Mouse (Mus musculus) liver, embryonic 14.5 days (tissue): ENCODE measurements around the gene Pard6b. TPM values are rescaled to one million over a fixed set of nuclear protein-coding genes. Genes with fewer than 3 reads are reported as not detected.

Experiments used
- ATAC-seq: fragments of 200-750 bp; cut with Nextera tagmentation; 2 replicates; pipeline ENCODE4 v1.8.0; 2017; ENCODE audit warnings: moderate number of reproducible peaks, mild to moderate bottlenecking, moderate library complexity; ENCODE audit not compliant: insufficient read depth
- DNase-seq, 3 experiments: peaks; one replicate each; pipeline ENCODE4 v3.0.0-alpha.2; 2012 to 2013; ENCODE audit warnings: low read depth in 3 of 3, low spot score in 3 of 3
- H3K27ac ChIP-seq: fragments of 300-500 bp; sonication (generic); 2 replicates; pipeline ENCODE4 v1.5.1; 2014; ENCODE audit warnings: moderate library complexity, mild to moderate bottlenecking, control low read depth, inconsistent platforms
- H3K27me3 ChIP-seq: fragments of 300-500 bp; sonication (generic); 2 replicates; pipeline ENCODE4 v1.6.1; 2014; ENCODE audit warnings: mild to moderate bottlenecking, low read length, moderate library complexity; ENCODE audit not compliant: control insufficient read depth, insufficient read depth
- H3K36me3 ChIP-seq: fragments of 300-500 bp; sonication (generic); replicated peaks from 2 replicates; pipeline ENCODE4 v1.6.1; 2014; ENCODE audit warnings: low read depth; ENCODE audit not compliant: control insufficient read depth, insufficient read depth
- H3K4me1 ChIP-seq, 2 experiments: fragments of 200-500 bp in 1 of 2; fragments of 300-500 bp in 1 of 2; sonication (generic) in 1 of 2; replicated peaks; 2 replicates each; pipeline ENCODE4 v1.6.1; 2012 to 2014; ENCODE audit warnings: antibody characterized with exemption in 1 of 2, inconsistent platforms in 1 of 2, low read length in 1 of 2; ENCODE audit not compliant: control insufficient read depth in 2 of 2, insufficient read depth in 2 of 2
- H3K4me2 ChIP-seq: fragments of 300-500 bp; sonication (generic); 2 replicates; pipeline ENCODE4 v1.6.1; 2014; ENCODE audit warnings: low read depth, mild to moderate bottlenecking, control low read depth, moderate library complexity
- H3K4me3 ChIP-seq, 2 experiments: fragments of 200-500 bp in 1 of 2; fragments of 300-500 bp in 1 of 2; sonication (generic) in 1 of 2; 2 replicates each; pipeline ENCODE4 v1.5.1; 2012 to 2014; ENCODE audit warnings: low read depth in 2 of 2, low read length in 2 of 2, mild to moderate bottlenecking in 2 of 2, control low read depth in 1 of 2, inconsistent platforms in 1 of 2, moderate library complexity in 1 of 2; ENCODE audit not compliant: insufficient read depth in 1 of 2
- H3K9ac ChIP-seq: fragments of 300-500 bp; sonication (generic); replicated peaks from 2 replicates; pipeline ENCODE4 v1.6.1; 2014; ENCODE audit warnings: mild to moderate bottlenecking, control low read depth, moderate library complexity
- H3K9me3 ChIP-seq: fragments of 300-500 bp; sonication (generic); 2 replicates; pipeline ENCODE4 v1.6.1; 2016; ENCODE audit warnings: low read length, mixed read lengths; ENCODE audit not compliant: control insufficient read depth
- CTCF ChIP-seq: IDR thresholded peaks from 2 replicates; pipeline ENCODE4 v1.5.1; 2016; ENCODE audit warnings: antibody characterized with exemption, low read depth, control low read depth
- EP300 ChIP-seq: IDR thresholded peaks from 2 replicates; pipeline ENCODE4 v1.6.1; 2016; ENCODE audit warnings: antibody characterized with exemption, low read depth
- WGBS: fragments of 180-500 bp; shearing (Covaris S2); extraction: QIAGEN DNeasy Blood & Tissue Kit; methylation state at CpG from one replicate; pipeline ENCODE4 v1.1.7; 2014; ENCODE audit not compliant: insufficient replicate concordance; 5-methylcytosine and 5-hydroxymethylcytosine counted together
- polyA plus RNA-seq, 2 experiments: library from polyadenylated mRNA; depleted of rRNA in 1 of 2; stranded (reverse) in 1 of 2; unstranded in 1 of 2; fragments of >200 nt; fragmentation: Nextera tagmentation in 1 of 2; extraction: Ambion mirVana in 1 of 2; gene quantifications; 2 replicates each; pipeline versions ENCODE4 v1.2.1 to v1.2.3; 2012 to 2014

Pard6b gene
- polyA plus RNA-seq, 2 experiments, result 1.8 to 2.2 TPM

DNA sequence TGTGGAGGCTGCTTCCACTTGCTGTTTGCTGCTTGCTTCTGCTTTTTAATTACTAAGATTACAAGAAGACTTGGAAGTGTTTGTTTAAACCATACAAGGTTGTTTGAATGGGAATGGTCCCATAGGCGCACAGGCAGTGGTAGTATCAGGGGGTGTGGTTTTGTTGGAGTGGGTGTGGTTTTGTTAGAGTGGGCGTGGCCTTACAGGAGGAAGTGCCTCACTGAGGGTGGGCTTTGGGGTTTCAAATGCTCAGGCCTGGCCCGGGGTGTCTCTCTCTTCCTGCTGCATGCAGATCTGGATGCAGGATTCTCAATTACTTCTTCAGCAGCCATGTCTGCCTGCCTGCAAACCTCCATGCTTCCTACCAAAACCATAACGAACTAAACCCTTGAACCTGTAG lies 40.1 kb downstream of the Pard6b start:
- no peak overlapping the region for H3K27ac ChIP-seq
- DNase-seq, result no peak
- 64% methylated on average over 4 of the region's 4 CpGs for WGBS
- H3K27me3 ChIP-seq, result no peaks in the 10 kb centered on the region
- H3K36me3 ChIP-seq, result no peaks in the 10 kb centered on the region
- TF ChIP-seq CTCF, result no peak
- no peak for TF ChIP-seq EP300
- no peak for ATAC-seq
- H3K4me2 ChIP-seq, result no peak overlapping the region
- H3K9ac ChIP-seq, result no peak overlapping the region
- no peak overlapping the region for H3K4me3 ChIP-seq
- H3K9me3 ChIP-seq, result no peaks in the 10 kb centered on the region
- 0 out of 4 replicates have a peak, but pooled peaks cover 2% of the 10 kb centered on the region in 2 experiments for H3K4me1 ChIP-seq

- H3K27ac ChIP-seq, result no peak overlapping the region
- WGBS, result 75% methylated on average over 6 of the region's 6 CpGs
- ATAC-seq, result no peak
- no peak overlapping the region for H3K4me3 ChIP-seq
- no peaks in the 10 kb centered on the region for H3K36me3 ChIP-seq
- no peak overlapping the region for H3K4me2 ChIP-seq
- H3K9me3 ChIP-seq, result no peaks in the 10 kb centered on the region
- no peaks in the 10 kb centered on the region for H3K27me3 ChIP-seq
- no peak overlapping the region for H3K9ac ChIP-seq
- no peak for TF ChIP-seq CTCF
- TF ChIP-seq EP300, result no peak
- no peak for DNase-seq
- no peaks in the 10 kb centered on the region for H3K4me1 ChIP-seq
Observed at GRCm38 (mm10) chr2:168123652-168124051, 42.8 kb downstream of the Pard6b start.

GRCm38 (mm10) chr2:168125288-168126089 lies 44.7 kb downstream of the Pard6b start:
- no peaks in the 10 kb centered on the region for H3K4me1 ChIP-seq
- TF ChIP-seq EP300, result no peak
- no peak for TF ChIP-seq CTCF
- 41% methylated on average over 11 of the region's 11 CpGs for WGBS
- no peak overlapping the region for H3K4me2 ChIP-seq
- H3K4me3 ChIP-seq, result no peak overlapping the region
- H3K9ac ChIP-seq, result no peak overlapping the region
- no peaks in the 10 kb centered on the region for H3K9me3 ChIP-seq
- no peaks in the 10 kb centered on the region for H3K27me3 ChIP-seq
- no peaks in the 10 kb centered on the region for H3K36me3 ChIP-seq
- no peak overlapping the region for H3K27ac ChIP-seq
- DNase-seq (no peak), ATAC-seq (no peak)

GRCm38 (mm10) chr2:168127767-168128166 lies 47.0 kb downstream of the Pard6b start:
- H3K9ac ChIP-seq, result no peak overlapping the region
- H3K4me1 ChIP-seq, result no peaks in the 10 kb centered on the region
- DNase-seq, result no peak
- TF ChIP-seq EP300 (no peak), CTCF (no peak)
- H3K9me3 ChIP-seq, result no peaks in the 10 kb centered on the region
- H3K36me3 ChIP-seq, result no peaks in the 10 kb centered on the region
- ATAC-seq, result no peak
- no peak overlapping the region for H3K4me3 ChIP-seq
- H3K4me2 ChIP-seq, result no peak overlapping the region
- H3K27ac ChIP-seq, result no peak overlapping the region
- no peaks in the 10 kb centered on the region for H3K27me3 ChIP-seq
- WGBS, result 78% methylated on average over 14 of the region's 14 CpGs

GRCm38 (mm10) chr2:168128211-168128859 lies 47.5 kb downstream of the Pard6b start:
- Histone ChIP-seq H3K4me2 (no peak overlapping the region), H3K4me1 (no peaks in the 10 kb centered on the region), H3K27ac (no peak overlapping the region), H3K9ac (no peak overlapping the region), H3K27me3 (no peaks in the 10 kb centered on the region), H3K36me3 (no peaks in the 10 kb centered on the region), H3K4me3 (no peak overlapping the region), H3K9me3 (no peaks in the 10 kb centered on the region)
- 36% methylated on average over 13 of the region's 14 CpGs for WGBS
- peak; percentile 82 for ATAC-seq
- peak; percentile 60 to 69 (median 64) for DNase-seq
- peak; percentile 86 for TF ChIP-seq CTCF
- TF ChIP-seq EP300, result no peak
